Mouse (Mus musculus): ENCODE data around the gene Fermt3. TPM values are rescaled to one million over a fixed set of nuclear protein-coding genes. Genes with fewer than 3 reads are reported as not detected.

The Fermt3 gene
- polyA plus RNA-seq, 1 experiment from 2014 or later, result 1.9 TPM

DNA sequence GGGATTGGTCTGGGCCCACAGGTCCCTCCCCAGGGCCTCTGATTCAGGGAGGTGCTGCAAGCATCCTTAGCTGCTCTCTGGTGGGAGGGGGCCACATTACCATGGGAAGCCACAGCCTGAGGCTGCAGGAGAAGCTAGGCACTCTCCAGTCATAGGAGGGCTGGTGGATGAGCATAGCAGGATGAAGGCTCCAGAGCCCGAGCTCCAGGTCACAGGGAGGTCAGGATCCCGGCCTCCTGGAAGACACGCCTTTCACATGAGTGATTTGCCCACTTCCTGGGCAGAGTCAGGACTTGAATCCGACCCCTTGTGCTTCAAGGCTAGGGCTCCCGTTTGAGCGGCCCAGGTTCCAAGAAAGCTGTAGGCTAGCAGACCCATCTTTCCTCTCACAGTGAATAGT lies 47.6 kb downstream of the Fermt3 start:
- H3K4me3 ChIP-seq (ENCODE audit: low read depth, low read length), result no peak overlapping the region
- WGBS, result 24% methylated on average over 6 of the region's 6 CpGs
- no peaks in the 10 kb centered on the region; the same call in 1 of the 2 replicates for H3K27me3 ChIP-seq (ENCODE audit: control insufficient read depth, insufficient read depth, low read length)
- no peak overlapping the region for H3K27ac ChIP-seq (ENCODE audit: low read depth, low read length)
- H3K4me2 ChIP-seq (ENCODE audit: low read depth, low read length), result no peak overlapping the region
- H3K4me1 ChIP-seq (ENCODE audit: control insufficient read depth, insufficient read depth, low read length), result peaks cover 12% of the 10 kb centered on the region
- H3K9me3 ChIP-seq (ENCODE audit: control insufficient read depth, low read length), result no peaks in the 10 kb centered on the region
- no peaks in the 10 kb centered on the region for H3K36me3 ChIP-seq (ENCODE audit: control insufficient read depth, insufficient read depth, low read length)
- ATAC-seq (ENCODE audit: low read depth), result no peak
- no peak overlapping the region for H3K9ac ChIP-seq (replicated peaks; ENCODE audit: low read depth, low read length)

- no peaks in the 10 kb centered on the region for H3K9me3 ChIP-seq (ENCODE audit: control insufficient read depth, low read length)
Measured at GRCm38 (mm10) chr19:6970460-6971085, 48.7 kb downstream of the Fermt3 start.

DNA sequence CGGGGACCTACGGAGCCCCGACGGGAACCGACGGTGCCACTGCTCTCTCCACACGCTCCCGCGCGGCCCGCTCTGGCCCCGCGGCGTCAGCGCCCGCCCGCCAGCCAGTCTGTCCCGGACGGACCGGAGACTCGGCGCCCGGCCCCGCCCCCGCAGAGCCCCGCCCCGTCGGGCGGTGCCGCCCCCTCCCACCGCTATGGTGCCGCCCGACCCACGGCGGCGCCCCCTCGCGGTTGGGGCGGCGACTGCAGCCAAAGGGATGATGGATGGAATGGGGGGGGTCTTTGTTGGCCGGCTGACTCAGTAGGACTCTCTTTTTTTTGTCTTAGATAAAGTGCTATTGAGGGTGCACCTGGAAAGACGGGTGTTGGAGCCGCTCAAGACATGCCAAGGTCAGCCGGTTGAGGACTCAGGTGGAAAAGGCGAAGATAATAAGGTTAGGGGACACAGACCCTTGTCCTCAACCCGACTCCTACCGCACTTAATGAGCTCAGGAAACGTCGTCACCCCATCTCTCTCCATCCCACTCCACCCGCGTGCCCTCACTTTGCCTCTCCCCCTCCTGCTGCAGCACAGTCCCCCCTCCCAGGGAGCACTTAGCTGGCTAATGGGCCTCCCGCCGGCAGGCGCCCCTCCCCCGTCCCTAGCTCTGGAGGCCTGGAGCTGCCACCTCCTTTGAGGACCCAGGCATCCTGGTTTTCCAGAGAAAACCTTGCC lies 49.4 kb downstream of the Fermt3 start:
- Histone ChIP-seq H3K4me2 (ENCODE audit: low read depth, low read length) (peak overlapping the region; percentile 41), H3K27me3 (ENCODE audit: control insufficient read depth, insufficient read depth, low read length) (no peaks in the 10 kb centered on the region; the same call in 1 of the 2 replicates), H3K27ac (ENCODE audit: low read depth, low read length) (no peak overlapping the region), H3K4me1 (ENCODE audit: control insufficient read depth, insufficient read depth, low read length) (peaks cover 9% of the 10 kb centered on the region; the same call in 1 of the 2 replicates), H3K9ac (replicated peaks; ENCODE audit: low read depth, low read length) (0 out of 2 replicates have a peak overlapping the region, but pooled peaks have one; percentile 4), H3K36me3 (ENCODE audit: control insufficient read depth, insufficient read depth, low read length) (no peaks in the 10 kb centered on the region), H3K9me3 (ENCODE audit: control insufficient read depth, low read length) (no peaks in the 10 kb centered on the region), H3K4me3 (ENCODE audit: low read depth, low read length) (peak overlapping the region; percentile 25)
- under 1% methylated on average over 50 of the region's 55 CpGs for WGBS
- 0 out of 2 replicates have a peak, but pooled peaks have one; percentile 9 for ATAC-seq (ENCODE audit: low read depth)

More at GRCm38 (mm10) chr19:6970460-6971085, 48.7 kb downstream of the Fermt3 start:
- Histone ChIP-seq H3K4me1 (ENCODE audit: control insufficient read depth, insufficient read depth, low read length) (peaks cover 9% of the 10 kb centered on the region; the same call in 1 of the 2 replicates), H3K4me3 (ENCODE audit: low read depth, low read length) (no peak overlapping the region), H3K27ac (ENCODE audit: low read depth, low read length) (no peak overlapping the region), H3K36me3 (ENCODE audit: control insufficient read depth, insufficient read depth, low read length) (no peaks in the 10 kb centered on the region), H3K4me2 (ENCODE audit: low read depth, low read length) (peak overlapping the region; percentile 41), H3K27me3 (ENCODE audit: control insufficient read depth, insufficient read depth, low read length) (no peaks in the 10 kb centered on the region; the same call in 1 of the 2 replicates), H3K9ac (replicated peaks; ENCODE audit: low read depth, low read length) (no peak overlapping the region)
- 15% methylated on average over 11 of the region's 11 CpGs for WGBS
- no peak for ATAC-seq (ENCODE audit: low read depth)

DNA sequence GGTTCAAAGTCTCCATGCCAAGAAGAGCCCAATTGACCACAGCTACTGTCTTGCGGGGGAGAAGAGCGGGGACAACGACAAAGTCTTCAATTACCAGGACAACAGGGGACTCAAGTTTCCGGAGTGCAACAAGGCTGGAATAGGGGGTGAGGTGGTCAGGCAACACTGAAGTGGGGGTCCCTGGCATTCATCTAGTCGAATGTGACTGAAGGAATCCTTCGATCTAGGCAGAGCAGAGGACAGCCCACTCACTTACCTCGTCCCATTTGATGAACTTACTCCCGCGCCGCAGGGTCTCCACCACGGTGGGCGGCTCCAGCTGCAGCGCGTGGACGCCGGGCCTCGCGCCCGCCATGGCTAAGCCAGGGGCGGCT lies 50.0 kb downstream of the Fermt3 start:
- H3K9ac ChIP-seq (replicated peaks; ENCODE audit: low read depth, low read length), result 0 out of 2 replicates have a peak overlapping the region, but pooled peaks have one; percentile 4

GRCm38 (mm10) chr19:6968491-6969271 lies 50.6 kb downstream of the Fermt3 start:
- WGBS, result 15% methylated on average over 15 of the region's 15 CpGs
- H3K9ac ChIP-seq (replicated peaks; ENCODE audit: low read depth, low read length), result no peak overlapping the region
- no peak for ATAC-seq (ENCODE audit: low read depth)

More for the DNA sequence above, 50.0 kb downstream of the Fermt3 start:
- no peaks in the 10 kb centered on the region for H3K36me3 ChIP-seq (ENCODE audit: control insufficient read depth, insufficient read depth, low read length)
- no peak overlapping the region for H3K27ac ChIP-seq (ENCODE audit: low read depth, low read length)
- H3K4me3 ChIP-seq (ENCODE audit: low read depth, low read length), result peak overlapping the region; percentile 25
- 0 out of 2 replicates have a peak, but pooled peaks have one; percentile 7 for ATAC-seq (ENCODE audit: low read depth)
- peak overlapping the region; percentile 41 for H3K4me2 ChIP-seq (ENCODE audit: low read depth, low read length)
- H3K4me1 ChIP-seq (ENCODE audit: control insufficient read depth, insufficient read depth, low read length), result peaks cover 9% of the 10 kb centered on the region; the same call in 1 of the 2 replicates
- WGBS, result 3% methylated on average over 8 of the region's 20 CpGs
- H3K27me3 ChIP-seq (ENCODE audit: control insufficient read depth, insufficient read depth, low read length), result no peaks in the 10 kb centered on the region; the same call in 1 of the 2 replicates
- H3K9me3 ChIP-seq (ENCODE audit: control insufficient read depth, low read length), result no peaks in the 10 kb centered on the region

GRCm38 (mm10) chr19:6956461-6956860 lies 62.8 kb downstream of the Fermt3 start:
- ATAC-seq (ENCODE audit: low read depth), result no peak
- H3K9ac ChIP-seq (replicated peaks; ENCODE audit: low read depth, low read length), result no peak overlapping the region
- H3K4me1 ChIP-seq (ENCODE audit: control insufficient read depth, insufficient read depth, low read length), result peaks cover 3% of the 10 kb centered on the region; the same call in 1 of the 2 replicates
- H3K4me3 ChIP-seq (ENCODE audit: low read depth, low read length), result no peak overlapping the region
- H3K27me3 ChIP-seq (ENCODE audit: control insufficient read depth, insufficient read depth, low read length), result no peaks in the 10 kb centered on the region
- H3K9me3 ChIP-seq (ENCODE audit: control insufficient read depth, low read length), result no peaks in the 10 kb centered on the region
- 79% methylated on average over 10 of the region's 10 CpGs for WGBS
- H3K36me3 ChIP-seq (ENCODE audit: control insufficient read depth, insufficient read depth, low read length), result peaks cover 8% of the 10 kb centered on the region; the same call in 1 of the 2 replicates
- no peak overlapping the region for H3K27ac ChIP-seq (ENCODE audit: low read depth, low read length)
- no peak overlapping the region for H3K4me2 ChIP-seq (ENCODE audit: low read depth, low read length)

More at GRCm38 (mm10) chr19:6968491-6969271, 50.6 kb downstream of the Fermt3 start:
- Histone ChIP-seq H3K27me3 (ENCODE audit: control insufficient read depth, insufficient read depth, low read length) (no peaks in the 10 kb centered on the region; the same call in 1 of the 2 replicates), H3K9me3 (ENCODE audit: control insufficient read depth, low read length) (no peaks in the 10 kb centered on the region), H3K4me1 (ENCODE audit: control insufficient read depth, insufficient read depth, low read length) (peaks cover 6% of the 10 kb centered on the region; the same call in 1 of the 2 replicates), H3K36me3 (ENCODE audit: control insufficient read depth, insufficient read depth, low read length) (no peaks in the 10 kb centered on the region), H3K4me3 (ENCODE audit: low read depth, low read length) (peak overlapping the region; percentile 25; the same call in 1 of the 2 replicates), H3K4me2 (ENCODE audit: low read depth, low read length) (peak overlapping the region; percentile 41), H3K27ac (ENCODE audit: low read depth, low read length) (no peak overlapping the region)

DNA sequence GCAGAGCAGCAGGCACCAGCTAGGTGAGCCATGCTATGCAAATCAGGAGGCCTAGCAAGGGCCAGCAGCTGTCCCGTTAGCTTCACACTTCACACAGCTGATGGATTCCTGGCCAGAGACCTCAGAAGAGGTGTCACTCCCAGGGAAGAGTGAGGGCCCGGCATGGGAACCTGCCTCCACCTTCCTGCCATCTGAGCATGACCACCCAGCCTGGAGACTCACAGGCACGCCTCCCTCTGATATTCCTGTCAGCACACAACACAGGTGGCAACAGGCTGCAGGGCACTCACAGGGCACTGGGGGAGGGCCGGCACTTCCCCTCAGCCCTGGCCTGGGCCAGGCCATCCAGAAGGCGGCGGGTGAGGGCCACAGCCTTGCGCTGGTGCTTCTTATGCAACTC lies 63.8 kb downstream of the Fermt3 start:
- no peak for ATAC-seq (ENCODE audit: low read depth)
- Histone ChIP-seq H3K36me3 (ENCODE audit: control insufficient read depth, insufficient read depth, low read length) (peaks cover 8% of the 10 kb centered on the region; the same call in 1 of the 2 replicates), H3K9ac (replicated peaks; ENCODE audit: low read depth, low read length) (no peak overlapping the region), H3K27ac (ENCODE audit: low read depth, low read length) (no peak overlapping the region), H3K4me3 (ENCODE audit: low read depth, low read length) (no peak overlapping the region), H3K9me3 (ENCODE audit: control insufficient read depth, low read length) (no peaks in the 10 kb centered on the region), H3K4me2 (ENCODE audit: low read depth, low read length) (no peak overlapping the region), H3K4me1 (ENCODE audit: control insufficient read depth, insufficient read depth, low read length) (peaks cover 3% of the 10 kb centered on the region; the same call in 1 of the 2 replicates), H3K27me3 (ENCODE audit: control insufficient read depth, insufficient read depth, low read length) (no peaks in the 10 kb centered on the region)
- WGBS, result 84% methylated on average over 7 of the region's 7 CpGs

DNA sequence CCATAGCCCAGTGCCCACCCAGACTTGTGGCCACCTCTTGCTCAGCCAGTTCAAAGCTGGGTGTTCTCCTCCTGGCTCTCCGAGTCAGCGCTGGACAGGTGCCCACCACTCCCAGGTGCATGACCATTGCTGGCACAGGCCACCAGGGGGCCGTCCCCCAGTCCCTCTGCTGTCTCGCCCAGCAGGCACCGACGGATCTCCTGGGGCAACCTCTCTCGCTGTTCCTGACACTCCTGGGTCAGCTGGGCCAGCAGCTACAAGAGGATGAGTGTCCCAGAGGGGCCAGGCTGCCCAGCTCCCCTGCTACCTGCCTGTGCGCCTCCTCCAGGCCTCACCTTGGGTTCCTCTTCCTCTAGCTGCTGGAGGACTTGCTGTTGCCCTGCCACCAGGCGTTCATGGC lies 65.2 kb downstream of the Fermt3 start:
- H3K9me3 ChIP-seq (ENCODE audit: control insufficient read depth, low read length), result no peaks in the 10 kb centered on the region
- no peak overlapping the region for H3K4me3 ChIP-seq (ENCODE audit: low read depth, low read length)
- no peak overlapping the region for H3K9ac ChIP-seq (replicated peaks; ENCODE audit: low read depth, low read length)
- peaks cover 10% of the 10 kb centered on the region; the same call in 1 of the 2 replicates for H3K4me1 ChIP-seq (ENCODE audit: control insufficient read depth, insufficient read depth, low read length)
- 57% methylated on average over 9 of the region's 9 CpGs for WGBS
- ATAC-seq (ENCODE audit: low read depth), result no peak
- H3K4me2 ChIP-seq (ENCODE audit: low read depth, low read length), result no peak overlapping the region
- H3K27ac ChIP-seq (ENCODE audit: low read depth, low read length), result no peak overlapping the region
- no peaks in the 10 kb centered on the region for H3K27me3 ChIP-seq (ENCODE audit: control insufficient read depth, insufficient read depth, low read length)
- H3K36me3 ChIP-seq (ENCODE audit: control insufficient read depth, insufficient read depth, low read length), result peaks cover 8% of the 10 kb centered on the region; the same call in 1 of the 2 replicates
